Mouse (Mus musculus): ENCODE measurements around the gene Casp8ap2. TPM values are rescaled to one million over a fixed set of nuclear protein-coding genes. Genes with fewer than 3 reads are reported as not detected.

Casp8ap2 gene
- polyA plus RNA-seq, 1 experiment from 2014 or later = 60.8 TPM

DNA sequence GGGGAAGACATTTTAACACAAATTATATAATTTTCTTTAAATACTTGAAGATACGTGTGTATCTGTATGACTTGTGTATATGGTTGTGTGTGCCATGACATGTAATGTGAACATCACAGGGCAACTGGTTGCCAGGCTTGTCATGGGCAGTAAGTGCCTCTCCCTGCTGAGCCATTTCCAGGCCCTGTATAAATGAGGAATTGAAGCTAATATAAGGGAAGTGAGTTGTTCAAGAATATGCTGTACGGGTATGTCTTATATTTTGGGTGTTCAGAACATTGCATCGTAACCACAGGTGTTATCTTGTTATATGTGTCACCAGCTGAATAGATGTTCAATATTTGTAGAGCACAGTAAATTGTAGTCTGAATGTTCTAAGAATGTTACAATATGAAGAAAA, 62.2 kb downstream of the Casp8ap2 start:
- 97% methylated on average over 3 of the region's 3 CpGs for WGBS

DNA sequence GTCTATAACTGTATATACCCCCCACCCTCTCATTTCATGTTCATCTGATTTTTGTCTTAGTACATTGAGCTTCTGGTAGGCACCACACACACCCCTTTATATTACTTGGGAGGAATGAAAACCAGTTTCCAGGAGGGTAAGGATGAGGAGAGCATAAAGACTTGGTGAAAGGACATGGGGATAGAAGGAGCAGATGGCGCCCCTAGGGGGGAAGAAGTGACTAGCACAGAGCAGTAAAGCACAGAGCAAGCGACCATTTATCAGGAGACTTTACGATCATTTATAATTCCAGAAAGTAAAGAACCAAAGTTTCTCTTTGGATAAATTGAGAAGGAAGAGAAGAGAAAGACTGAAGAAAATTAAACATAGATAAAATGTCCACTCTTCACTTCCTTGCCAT, 65.6 kb downstream of the Casp8ap2 start:
- ATAC-seq = no peak
- Histone ChIP-seq H3K4me3 (replicated peaks) (no peak overlapping the region), H3K27me3 (no peaks in the 10 kb centered on the region), H3K4me2 (replicated peaks) (no peak overlapping the region), H3K27ac (no peak overlapping the region), H3K36me3 (peaks cover 77% of the 10 kb centered on the region), H3K9me3 (no peaks in the 10 kb centered on the region), H3K9ac (replicated peaks) (no peak overlapping the region), H3K4me1 (replicated peaks) (no peaks in the 10 kb centered on the region)
- WGBS = 69% methylated on average over 3 of the region's 3 CpGs

More for the DNA sequence above, 62.2 kb downstream of the Casp8ap2 start:
- Histone ChIP-seq H3K36me3 (peaks cover 83% of the 10 kb centered on the region), H3K4me1 (replicated peaks) (no peaks in the 10 kb centered on the region), H3K4me3 (replicated peaks) (no peak overlapping the region), H3K9ac (replicated peaks) (no peak overlapping the region), H3K9me3 (no peaks in the 10 kb centered on the region), H3K27me3 (no peaks in the 10 kb centered on the region), H3K4me2 (replicated peaks) (no peak overlapping the region), H3K27ac (no peak overlapping the region)
- ATAC-seq = no peak

DNA sequence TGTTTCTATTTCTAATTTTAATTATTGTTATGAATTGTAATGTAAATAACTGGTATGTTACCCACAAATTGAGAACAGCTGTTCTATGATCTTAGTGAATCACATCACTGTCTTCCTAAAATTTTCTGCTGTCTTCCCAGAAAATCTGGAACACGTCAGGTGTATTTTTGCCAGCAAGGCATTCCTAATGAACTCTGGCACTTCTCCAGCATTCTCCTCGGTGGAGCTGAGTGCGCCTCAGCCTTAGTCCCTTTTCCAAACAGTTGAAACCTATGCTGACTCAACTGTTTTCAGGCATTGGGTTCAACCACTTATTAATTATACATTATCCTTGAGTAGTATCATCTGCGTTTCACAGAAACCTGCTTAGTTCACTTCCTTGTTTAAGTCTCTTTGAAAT, 67.2 kb downstream of the Casp8ap2 start:
- H3K27me3 ChIP-seq = no peaks in the 10 kb centered on the region
- 94% methylated on average over 4 of the region's 4 CpGs for WGBS
- ATAC-seq = no peak
- no peaks in the 10 kb centered on the region for H3K9me3 ChIP-seq
- H3K4me3 ChIP-seq (replicated peaks) = no peak overlapping the region
- H3K4me1 ChIP-seq (replicated peaks) = no peaks in the 10 kb centered on the region
- H3K9ac ChIP-seq (replicated peaks) = no peak overlapping the region
- peaks cover 72% of the 10 kb centered on the region for H3K36me3 ChIP-seq
- H3K27ac ChIP-seq = no peak overlapping the region
- no peak overlapping the region for H3K4me2 ChIP-seq (replicated peaks)

DNA sequence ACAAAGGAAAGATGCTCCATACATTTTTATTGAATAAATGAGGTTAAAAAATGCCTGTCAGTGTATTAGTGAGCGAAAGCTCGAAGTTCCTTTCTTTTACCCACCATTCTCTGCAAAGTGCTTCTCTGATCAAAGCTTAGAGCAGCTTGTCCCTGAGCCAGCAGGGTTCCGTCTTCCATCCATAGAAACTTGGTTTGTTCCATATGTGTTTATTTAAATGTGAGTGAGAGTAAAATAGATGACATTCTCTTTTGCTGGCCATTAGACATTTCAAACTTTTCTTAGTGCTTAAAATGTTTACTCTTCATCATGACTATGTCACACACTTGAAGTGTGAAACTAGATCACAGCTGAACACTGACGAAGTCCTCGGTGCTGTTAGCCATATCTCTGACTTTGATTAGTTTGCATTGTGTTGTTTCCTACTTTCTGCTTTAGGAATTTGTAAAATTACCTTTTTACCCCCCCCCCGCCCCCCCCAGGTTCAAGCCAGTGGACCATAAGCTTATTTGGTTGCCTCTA, 67.9 kb downstream of the Casp8ap2 start:
- no peak for ATAC-seq
- no peak overlapping the region for H3K4me2 ChIP-seq (replicated peaks)
- 90% methylated on average over 6 of the region's 6 CpGs for WGBS
- no peaks in the 10 kb centered on the region for H3K4me1 ChIP-seq (replicated peaks)
- no peaks in the 10 kb centered on the region for H3K9me3 ChIP-seq
- no peak overlapping the region for H3K9ac ChIP-seq (replicated peaks)
- peaks cover 72% of the 10 kb centered on the region for H3K36me3 ChIP-seq
- no peak overlapping the region for H3K27ac ChIP-seq
- H3K27me3 ChIP-seq = no peaks in the 10 kb centered on the region
- H3K4me3 ChIP-seq (replicated peaks) = no peak overlapping the region

Other genes starting within 250 kb of the Casp8ap2 start
- gene Gja10, start 12.7 kb upstream of the Casp8ap2 start, polyA plus RNA-seq (2015; fragmentation: Nextera tagmentation; extraction: Ambion mirVana) = 0.18 TPM in 1 of 2 replicates, not detected in the other
- 16.1 and 16.7 TPM in 2 replicates for gene Mdn1, start 41.7 kb downstream of the Casp8ap2 start, polyA plus RNA-seq (2015; fragmentation: Nextera tagmentation; extraction: Ambion mirVana)
- 178 and 192 TPM in 2 replicates for gene Lyrm2, start 184.8 kb downstream of the Casp8ap2 start, polyA plus RNA-seq (2015; fragmentation: Nextera tagmentation; extraction: Ambion mirVana)

Data from midbrain, embryonic 13.5 days (tissue).